Mouse (Mus musculus): Measurements from ENCODE around the gene Prcd.
"Not testable (repeated sequence)": the region's sequence is repeated elsewhere in the genome, so short reads cannot be mapped to it uniquely, and the experiment has no call there.

Prcd gene

GRCm38 (mm10) chr11:116625081-116626000 lies 28.0 kb upstream of the Prcd start:
- peak; percentile 47 for DNase-seq (ENCODE audit: low read depth, low spot score)

- DNase-seq (ENCODE audit: low read depth, low spot score), result no peak
Observed at GRCm38 (mm10) chr11:116626299-116627071, 26.8 kb upstream of the Prcd start, which contains the start of gene Rhbdf2. TSS of gene Rhbdf2 (minus strand) at chr11:116627019.

- DNase-seq (ENCODE audit: low read depth, low spot score), result peak; percentile 51
Observed at GRCm38 (mm10) chr11:116627072-116628020, 26.0 kb upstream of the Prcd start.

GRCm38 (mm10) chr11:116628712-116629111 lies 24.6 kb upstream of the Prcd start:
- peak; percentile 93 for DNase-seq (ENCODE audit: low read depth, low spot score)

GRCm38 (mm10) chr11:116629472-116629871 lies 23.9 kb upstream of the Prcd start:
- DNase-seq (ENCODE audit: low read depth, low spot score), result no peak

GRCm38 (mm10) chr11:116630171-116630965 lies 23.0 kb upstream of the Prcd start:
- DNase-seq (ENCODE audit: low read depth, low spot score), result no peak

GRCm38 (mm10) chr11:116632962-116633361 lies 20.4 kb upstream of the Prcd start:
- DNase-seq (ENCODE audit: low read depth, low spot score), result no peak

GRCm38 (mm10) chr11:116636607-116637006 lies 16.7 kb upstream of the Prcd start:
- DNase-seq (ENCODE audit: low read depth, low spot score), result not testable (repeated sequence)

GRCm38 (mm10) chr11:116641168-116641567 lies 12.2 kb upstream of the Prcd start:
- DNase-seq (ENCODE audit: low read depth, low spot score), result no peak

GRCm38 (mm10) chr11:116641731-116642130 lies 11.6 kb upstream of the Prcd start:
- DNase-seq (ENCODE audit: low read depth, low spot score), result no peak

GRCm38 (mm10) chr11:116642681-116643578 lies 10.4 kb upstream of the Prcd start:
- DNase-seq (ENCODE audit: low read depth, low spot score), result peak; percentile 93

- DNase-seq (ENCODE audit: low read depth, low spot score), result peak; percentile 63
Observed at GRCm38 (mm10) chr11:116643579-116644224, 9.6 kb upstream of the Prcd start.

GRCm38 (mm10) chr11:116644225-116645112 lies 8.9 kb upstream of the Prcd start:
- peak; percentile 54 for DNase-seq (ENCODE audit: low read depth, low spot score)

- no peak for DNase-seq (ENCODE audit: low read depth, low spot score)
Observed at GRCm38 (mm10) chr11:116645446-116646110, 7.8 kb upstream of the Prcd start.

GRCm38 (mm10) chr11:116646136-116646535 lies 7.2 kb upstream of the Prcd start:
- no peak for DNase-seq (ENCODE audit: low read depth, low spot score)

GRCm38 (mm10) chr11:116646771-116647170 lies 6.6 kb upstream of the Prcd start:
- no peak for DNase-seq (ENCODE audit: low read depth, low spot score)

GRCm38 (mm10) chr11:116647340-116647991 lies 5.9 kb upstream of the Prcd start:
- DNase-seq (ENCODE audit: low read depth, low spot score), result no peak
